In genomic region chr1:155482148-155482547, GRCm38 (mm10) we compare ENCODE assay signal across 17 mouse cellular contexts.
A peak's percentile ranks its signal among the peaks of the same experiment; 100 is the strongest.
DNase-seq lines count a peak whose midpoint lies in the region; ATAC-seq lines count a peak whose summit lies in the region.
"Had no signal": no experiment of that assay in that cellular context is flagged by ENCODE, and none has a peak within 500 bp of the region (broad histone marks: within the 10 kb centered on the region; RNA-seq: fewer than 3 reads in every experiment).

No protein-coding gene starts in this region.

- 44% methylated on average over 9 of the region's 9 CpGs for WGBS in embryonic facial prominence, embryonic 12.5 days
- WGBS in embryonic facial prominence, embryonic 10.5 days: 52% methylated on average over 9 of the region's 9 CpGs
- 36% methylated on average over 9 of the region's 9 CpGs for WGBS in liver, embryonic 13.5 days (ENCODE audit: insufficient replicate concordance)
- 26% methylated on average over 9 of the region's 9 CpGs for WGBS in embryonic facial prominence, embryonic 13.5 days
- WGBS in limb, embryonic 12.5 days: 24% methylated on average over 9 of the region's 9 CpGs

- H3K4me2 ChIP-seq in embryonic facial prominence, embryonic 12.5 days (replicated peaks): 0 out of 2 replicates have a peak overlapping the region, but pooled peaks have one; percentile 0
- no peak overlapping the region for H3K4me2 ChIP-seq in liver, embryonic 13.5 days
- peak overlapping the region; percentile 27 for H3K4me2 ChIP-seq in embryonic facial prominence, embryonic 13.5 days
- peak overlapping the region; percentile 39 for H3K4me2 ChIP-seq in limb, embryonic 12.5 days
- H3K4me2 ChIP-seq: heart, embryonic 13.5 days had no signal

- H3K27ac ChIP-seq in embryonic facial prominence, embryonic 12.5 days: no peak overlapping the region
- H3K27ac ChIP-seq in embryonic facial prominence, embryonic 10.5 days (replicated peaks): no peak overlapping the region
- no peak overlapping the region for H3K27ac ChIP-seq in liver, embryonic 13.5 days
- no peak overlapping the region for H3K27ac ChIP-seq in embryonic facial prominence, embryonic 13.5 days
- no peak overlapping the region for H3K27ac ChIP-seq in limb, embryonic 12.5 days
- H3K27ac ChIP-seq: heart, embryonic 13.5 days; macrophage had no signal

- DNase-seq in embryonic facial prominence, embryonic 10.5 days (ENCODE audit: low spot score): no peak
- no peak for DNase-seq in liver, embryonic 13.5 days
- DNase-seq in liver: no peak
- no peak for DNase-seq in T-cell, adult 2 months (ENCODE audit: low spot score)
- DNase-seq in left cerebral cortex, adult 8-10 months (ENCODE audit: low spot score in 2 of 2): no peak
- DNase-seq: adrenal gland, postnatal 25 days; cerebellum, postnatal 14 days; right cerebral cortex, postnatal 14 days; thymus, postnatal 4 days had no signal

- no peaks in the 10 kb centered on the region for H3K27me3 ChIP-seq in embryonic facial prominence, embryonic 12.5 days
- peaks cover 6% of the 10 kb centered on the region; the same call in 1 of the 2 replicates for H3K27me3 ChIP-seq in embryonic facial prominence, embryonic 10.5 days (replicated peaks; ENCODE audit: low read depth, poor library complexity, severe bottlenecking)
- H3K27me3 ChIP-seq in liver, embryonic 13.5 days: no peaks in the 10 kb centered on the region
- H3K27me3 ChIP-seq in embryonic facial prominence, embryonic 13.5 days: peaks cover 37% of the 10 kb centered on the region
- no peaks in the 10 kb centered on the region for H3K27me3 ChIP-seq in limb, embryonic 12.5 days
- H3K27me3 ChIP-seq: CH12.LX; heart, embryonic 13.5 days had no signal

- no peak for ATAC-seq in embryonic facial prominence, embryonic 12.5 days (ENCODE audit: insufficient number of reproducible peaks, insufficient read depth, low FRiP score, low TSS enrichment)
- peak; percentile 62 for ATAC-seq in liver, embryonic 13.5 days (ENCODE audit: low read depth)
- no peak for ATAC-seq in embryonic facial prominence, embryonic 13.5 days (ENCODE audit: insufficient number of reproducible peaks, insufficient read depth, low FRiP score, low TSS enrichment, low read depth)
- ATAC-seq in limb, embryonic 12.5 days (ENCODE audit: insufficient number of reproducible peaks, insufficient read depth, low FRiP score, low TSS enrichment, low read depth): no peak
- ATAC-seq: activated CD4-positive, CD25-positive, alpha-beta regulatory T cell, adult 4 months had no signal

- H3K9me3 ChIP-seq in embryonic facial prominence, embryonic 12.5 days: no peaks in the 10 kb centered on the region
- no peaks in the 10 kb centered on the region for H3K9me3 ChIP-seq in embryonic facial prominence, embryonic 10.5 days
- no peaks in the 10 kb centered on the region for H3K9me3 ChIP-seq in liver, embryonic 13.5 days (replicated peaks)
- H3K9me3 ChIP-seq in embryonic facial prominence, embryonic 13.5 days: no peaks in the 10 kb centered on the region
- no peaks in the 10 kb centered on the region for H3K9me3 ChIP-seq in limb, embryonic 12.5 days
- H3K9me3 ChIP-seq: heart, embryonic 13.5 days had no signal

- peaks cover 16% of the 10 kb centered on the region for H3K4me1 ChIP-seq in embryonic facial prominence, embryonic 12.5 days
- peaks cover 20% of the 10 kb centered on the region for H3K4me1 ChIP-seq in embryonic facial prominence, embryonic 10.5 days
- peaks cover 14% of the 10 kb centered on the region for H3K4me1 ChIP-seq in liver, embryonic 13.5 days (replicated peaks)
- peaks cover 34% of the 10 kb centered on the region for H3K4me1 ChIP-seq in embryonic facial prominence, embryonic 13.5 days
- peaks cover 30% of the 10 kb centered on the region for H3K4me1 ChIP-seq in limb, embryonic 12.5 days (replicated peaks)

- no peak overlapping the region for H3K4me3 ChIP-seq in embryonic facial prominence, embryonic 12.5 days
- H3K4me3 ChIP-seq in embryonic facial prominence, embryonic 10.5 days: no peak overlapping the region
- H3K4me3 ChIP-seq in liver, embryonic 13.5 days (replicated peaks): no peak overlapping the region
- H3K4me3 ChIP-seq in embryonic facial prominence, embryonic 13.5 days: no peak overlapping the region
- no peak overlapping the region for H3K4me3 ChIP-seq in limb, embryonic 12.5 days (replicated peaks)
- H3K4me3 ChIP-seq: heart, embryonic 13.5 days; myocyte had no signal

- no peaks in the 10 kb centered on the region for H3K36me3 ChIP-seq in embryonic facial prominence, embryonic 12.5 days
- no peaks in the 10 kb centered on the region for H3K36me3 ChIP-seq in embryonic facial prominence, embryonic 10.5 days (replicated peaks)
- no peaks in the 10 kb centered on the region for H3K36me3 ChIP-seq in liver, embryonic 13.5 days
- H3K36me3 ChIP-seq in embryonic facial prominence, embryonic 13.5 days: no peaks in the 10 kb centered on the region
- H3K36me3 ChIP-seq in limb, embryonic 12.5 days: no peaks in the 10 kb centered on the region
- H3K36me3 ChIP-seq: heart, embryonic 13.5 days had no signal

- H3K9ac ChIP-seq in embryonic facial prominence, embryonic 12.5 days: no peak overlapping the region
- no peak overlapping the region for H3K9ac ChIP-seq in liver, embryonic 13.5 days
- no peak overlapping the region for H3K9ac ChIP-seq in embryonic facial prominence, embryonic 13.5 days
- H3K9ac ChIP-seq in limb, embryonic 12.5 days (replicated peaks): 0 out of 2 replicates have a peak overlapping the region, but pooled peaks have one; percentile 12
- H3K9ac ChIP-seq: heart, embryonic 13.5 days had no signal
